Mouse (Mus musculus): ENCODE data around the gene Uqcc1. TPM values are rescaled to one million over a fixed set of nuclear protein-coding genes. Genes with fewer than 3 reads are reported as not detected.

Gene Uqcc1
- polyA plus RNA-seq, 2 experiments from 2014 or later = 43.5 to 57.6 TPM

GRCm38 (mm10) chr2:155811821-155812396 lies 118.2 kb downstream of the Uqcc1 start:
- peak; percentile 82 for ATAC-seq

- ATAC-seq = no peak
Measured at GRCm38 (mm10) chr2:155809620-155810019, 120.5 kb downstream of the Uqcc1 start.

- ATAC-seq = no peak
Measured at GRCm38 (mm10) chr2:155807408-155807807, 122.7 kb downstream of the Uqcc1 start.

- no peak for ATAC-seq
Measured at GRCm38 (mm10) chr2:155806548-155806947, 123.6 kb downstream of the Uqcc1 start.

- no peak for ATAC-seq
Measured at GRCm38 (mm10) chr2:155805925-155806255, 124.2 kb downstream of the Uqcc1 start.

- no peak for ATAC-seq
Measured at GRCm38 (mm10) chr2:155805231-155805924, 124.7 kb downstream of the Uqcc1 start.

- no peak for ATAC-seq
Measured at GRCm38 (mm10) chr2:155804053-155804452, 126.1 kb downstream of the Uqcc1 start.

- no peak for ATAC-seq
Measured at GRCm38 (mm10) chr2:155802761-155803160, 127.3 kb downstream of the Uqcc1 start.

GRCm38 (mm10) chr2:155798613-155799012 lies 131.5 kb downstream of the Uqcc1 start:
- no peak for ATAC-seq

Other genes with a start within 250 kb of the Uqcc1 start
- 10 to 100 TPM; 35.3 to 44.4 TPM for gene Trpc4ap, start 237.9 kb downstream of the Uqcc1 start, polyA plus RNA-seq (2017; shearing (Covaris generic))
- 10 to 100 TPM; 44.7 to 59.3 TPM for gene Edem2, start 200.8 kb downstream of the Uqcc1 start, polyA plus RNA-seq (2017; shearing (Covaris generic))
- not detected for gene Gm17581, start 194.4 kb downstream of the Uqcc1 start, polyA plus RNA-seq (2017; shearing (Covaris generic))
- gene Procr, start 179.2 kb downstream of the Uqcc1 start, polyA plus RNA-seq (2017; shearing (Covaris generic)) = not detected
- gene Mmp24, start 155.0 kb downstream of the Uqcc1 start, polyA plus RNA-seq (2017; shearing (Covaris generic)) = not detected
- gene BC029722, start 110.9 kb downstream of the Uqcc1 start, polyA plus RNA-seq (2017; shearing (Covaris generic)) = 10 to 100 TPM; 12.8 to 16.5 TPM
- 10 to 100 TPM; 63.3 to 77.1 TPM for gene Eif6, start 103.4 kb downstream of the Uqcc1 start, polyA plus RNA-seq (2017; shearing (Covaris generic))
- gene Fam83c, start 95.5 kb downstream of the Uqcc1 start, polyA plus RNA-seq (2017; shearing (Covaris generic)) = not detected
- gene Gm15557, start 10.4 kb upstream of the Uqcc1 start, polyA plus RNA-seq (2017; shearing (Covaris generic)) = not detected
- gene Gdf5, start 15.1 kb upstream of the Uqcc1 start, polyA plus RNA-seq (2017; shearing (Covaris generic)) = not detected
- 10 to 100 TPM; 34.0 to 50.2 TPM for gene Cep250, start 26.1 kb upstream of the Uqcc1 start, polyA plus RNA-seq (2017; shearing (Covaris generic))
- 1 to 10 TPM; 1.1 to 4.9 TPM for gene 6430550D23Rik, start 77.7 kb upstream of the Uqcc1 start, polyA plus RNA-seq (2017; shearing (Covaris generic))
- 100 to 1,000 TPM; 131 to 182 TPM for gene Ergic3, start 77.7 kb upstream of the Uqcc1 start, polyA plus RNA-seq (2017; shearing (Covaris generic))
- gene Fer1l4, start 122.6 kb upstream of the Uqcc1 start, polyA plus RNA-seq (2017; shearing (Covaris generic)) = not detected
- under 1 TPM in 1 of 2 experiments, not detected in 1; 0.15 TPM for gene Spag4, start 134.9 kb upstream of the Uqcc1 start, polyA plus RNA-seq (2017; shearing (Covaris generic))
- 10 to 100 TPM; 48.0 to 57.8 TPM for gene Cpne1, start 181.7 kb upstream of the Uqcc1 start, polyA plus RNA-seq (2017; shearing (Covaris generic))
- gene Rbm12, start 181.7 kb upstream of the Uqcc1 start, polyA plus RNA-seq (2017; shearing (Covaris generic)) = 10 to 100 TPM; 15.6 to 19.2 TPM
- gene Gm28036, start 196.8 kb upstream of the Uqcc1 start, polyA plus RNA-seq (2017; shearing (Covaris generic)) = 1 to 10 TPM; 7.7 to 8.0 TPM
- 100 to 1,000 TPM; 109 to 134 TPM for gene Romo1, start 213.7 kb upstream of the Uqcc1 start, polyA plus RNA-seq (2017; shearing (Covaris generic))
- gene Nfs1, start 213.9 kb upstream of the Uqcc1 start, polyA plus RNA-seq (2017; shearing (Covaris generic)) = 10 to 100 TPM; 40.2 to 47.6 TPM
- 100 to 1,000 TPM; 592 to 714 TPM for gene Rbm39, start 249.9 kb upstream of the Uqcc1 start, polyA plus RNA-seq (2017; shearing (Covaris generic))